Mouse (Mus musculus) myocyte (in vitro differentiated cells): Measurements from ENCODE around the gene Golga7b.

ENCODE experiments used
- MYOD1 ChIP-seq, 3 experiments: IDR thresholded peaks; one replicate each; pipeline ENCODE4 v1.6.1; 2011; ENCODE audit warnings: control low read depth in 2 of 3, low read depth in 2 of 3, mild to moderate bottlenecking in 2 of 3, moderate library complexity in 1 of 3; ENCODE audit not compliant: insufficient read length in 2 of 3, control insufficient read depth in 1 of 3
- POLR2A ChIP-seq: IDR thresholded peaks from one replicate; pipeline ENCODE4 v1.6.1; 2011; ENCODE audit warnings: low read depth, mild to moderate bottlenecking, control low read depth, moderate library complexity; ENCODE audit not compliant: insufficient read length
- POLR2AphosphoS2 ChIP-seq: IDR thresholded peaks from one replicate; pipeline ENCODE4 v1.6.1; 2011; ENCODE audit warnings: low read depth, control low read depth; ENCODE audit not compliant: insufficient read length
- TCF12 ChIP-seq: IDR thresholded peaks from one replicate; pipeline ENCODE4 v1.6.1; 2011; ENCODE audit warnings: mild to moderate bottlenecking, control low read depth; ENCODE audit not compliant: poor library complexity, insufficient read depth, severe bottlenecking
- USF1 ChIP-seq: IDR thresholded peaks from one replicate; pipeline ENCODE4 v1.6.1; 2011; ENCODE audit warnings: low read depth, mild to moderate bottlenecking, control low read depth, moderate library complexity

- TF ChIP-seq POLR2AphosphoS2 (no peak), MYOD1 (IDR thresholded peaks at IDR 0.05; ENCODE audit: control insufficient read depth in 1 of 3, insufficient read length in 2 of 3, low read depth in 2 of 3) (no peak), POLR2A (no peak), USF1 (no peak), TCF12 (no peak)
These were observed 16.1 kb downstream of the Golga7b start for GRCm38 (mm10) chr19:42263524-42263923.
